Mouse (Mus musculus) naive thymus-derived CD4-positive, alpha-beta T cell, adult 2 months (primary cell): ENCODE results near the gene A630095N17Rik.
A peak's percentile ranks its signal among the peaks of the same experiment; 100 is the strongest.

Experiments
- DNase-seq: peaks from one replicate; pipeline ENCODE4 v3.0.0-alpha.2; 2011; ENCODE audit warnings: low read depth

The A630095N17Rik gene

DNA sequence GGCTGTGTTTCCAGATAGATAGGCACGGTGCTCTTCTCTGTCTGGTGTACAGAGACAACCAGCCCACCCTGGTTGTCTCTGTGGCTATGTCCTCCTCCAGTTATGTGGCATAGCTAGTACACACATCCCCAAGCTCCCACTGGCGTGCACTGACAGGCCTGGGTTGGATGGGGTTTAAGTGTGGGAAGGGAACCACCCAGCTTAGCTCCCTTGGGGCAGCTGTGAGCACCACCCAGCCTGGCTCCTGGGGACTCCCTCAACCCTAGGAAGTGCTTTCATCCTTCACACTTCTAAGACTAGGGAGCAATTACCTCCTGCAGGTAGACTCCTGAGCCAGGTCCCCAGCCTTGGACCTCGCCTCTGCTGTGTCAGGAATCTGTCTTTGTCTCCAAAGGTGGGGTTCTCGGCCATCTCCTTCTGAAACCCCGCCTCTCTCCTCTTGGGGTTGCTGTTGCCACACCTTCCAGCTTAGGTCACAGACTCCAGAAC is at the start of gene A630095N17Rik:
Gene A630095N17Rik (minus strand): TSS at position 439 of the 489 bp plus-strand sequence.
- DNase-seq = no peak

- DNase-seq = no peak
Measured at GRCm38 (mm10) chr1:75278228-75278627, 46.3 kb upstream of the A630095N17Rik start, which contains the start of gene Resp18. Gene Resp18 (minus strand): TSS chr1:75278415.

- peak; percentile 8 for DNase-seq
Measured at GRCm38 (mm10) chr1:75277195-75278188, 45.6 kb upstream of the A630095N17Rik start.

- no peak for DNase-seq
Measured at GRCm38 (mm10) chr1:75264091-75264880, 32.4 kb upstream of the A630095N17Rik start, which contains the start of gene Ptprn. Gene Ptprn (minus strand): TSS chr1:75264502.

DNA sequence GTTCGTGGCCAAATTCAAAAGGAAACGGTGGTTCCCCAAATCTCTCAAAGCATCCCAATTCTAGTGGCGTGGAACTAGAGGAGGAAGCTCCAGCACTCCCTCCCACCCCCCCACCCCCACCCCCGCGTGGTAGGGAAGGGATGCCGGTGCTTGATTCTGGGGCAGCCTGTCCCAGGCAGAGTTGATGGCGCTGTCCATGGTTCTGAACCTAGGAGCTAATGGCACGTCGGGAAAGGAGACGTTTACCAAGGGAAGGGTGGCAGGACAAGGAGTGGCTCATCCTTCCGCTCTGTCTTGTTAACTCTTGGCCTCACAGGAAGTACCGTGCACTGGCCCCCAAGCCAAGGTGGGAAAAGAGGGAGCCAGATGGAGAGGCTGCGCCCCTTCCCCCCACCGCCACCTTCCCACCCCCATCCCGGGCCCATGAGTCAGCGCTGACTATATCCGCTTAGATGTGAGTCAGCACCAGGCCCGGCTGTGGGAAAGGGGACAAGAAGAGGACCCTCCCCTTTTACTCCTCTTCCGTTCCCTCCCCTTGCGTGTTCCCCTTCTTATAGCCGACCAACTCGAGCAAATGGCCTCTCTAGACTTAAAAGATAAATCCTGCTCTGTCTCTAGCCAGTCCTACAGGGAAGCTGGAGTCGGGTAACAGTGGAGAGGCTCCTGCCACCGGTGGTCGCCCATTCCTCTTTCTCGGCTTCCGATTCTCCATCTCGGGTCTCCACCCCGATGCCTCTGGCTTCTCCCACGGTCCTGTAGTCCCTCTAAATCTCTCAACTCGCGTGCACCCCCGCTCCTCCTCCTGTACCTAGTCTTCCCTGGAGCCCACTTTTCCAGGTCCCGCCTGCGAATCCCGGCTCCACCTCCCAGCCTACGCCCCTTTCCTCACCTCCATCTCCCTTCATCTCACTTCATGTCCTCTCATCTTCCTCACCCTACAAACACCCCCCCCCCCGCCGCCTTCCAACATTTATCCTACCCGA is 31.4 kb upstream of the A630095N17Rik start:
- peak; percentile 61 for DNase-seq

- DNase-seq = no peak
Measured at GRCm38 (mm10) chr1:75261278-75261677, 29.4 kb upstream of the A630095N17Rik start.

- DNase-seq = peak; percentile 10
Measured at GRCm38 (mm10) chr1:75255516-75256046, 23.7 kb upstream of the A630095N17Rik start.

- DNase-seq = no peak
Measured at GRCm38 (mm10) chr1:75254625-75255013, 22.7 kb upstream of the A630095N17Rik start.

- DNase-seq = peak; percentile 92
Measured at GRCm38 (mm10) chr1:75253849-75254624, 22.1 kb upstream of the A630095N17Rik start.

- peak; percentile 30 for DNase-seq
Measured at GRCm38 (mm10) chr1:75253029-75253428, 21.1 kb upstream of the A630095N17Rik start.

DNA sequence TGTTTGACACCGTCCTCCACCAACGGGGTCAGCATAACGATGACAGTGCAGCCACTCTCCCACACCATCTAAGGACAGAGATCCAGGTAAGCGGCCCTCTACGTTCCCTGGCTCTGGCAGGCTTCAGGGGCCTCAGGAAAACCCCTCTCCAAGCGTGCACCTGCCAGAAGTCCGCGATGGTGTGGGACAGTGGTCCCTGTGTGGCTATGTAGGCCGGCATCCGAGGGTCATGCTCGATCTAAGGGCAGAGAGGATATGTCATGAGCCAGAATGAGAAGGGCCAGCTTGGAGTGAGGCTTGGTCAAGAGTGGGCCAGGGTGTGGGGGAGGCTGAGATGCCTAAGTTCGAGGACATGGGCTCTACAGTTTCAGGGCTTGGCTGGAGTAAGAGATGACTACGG is 20.4 kb upstream of the A630095N17Rik start:
- peak; percentile 17 for DNase-seq

DNA sequence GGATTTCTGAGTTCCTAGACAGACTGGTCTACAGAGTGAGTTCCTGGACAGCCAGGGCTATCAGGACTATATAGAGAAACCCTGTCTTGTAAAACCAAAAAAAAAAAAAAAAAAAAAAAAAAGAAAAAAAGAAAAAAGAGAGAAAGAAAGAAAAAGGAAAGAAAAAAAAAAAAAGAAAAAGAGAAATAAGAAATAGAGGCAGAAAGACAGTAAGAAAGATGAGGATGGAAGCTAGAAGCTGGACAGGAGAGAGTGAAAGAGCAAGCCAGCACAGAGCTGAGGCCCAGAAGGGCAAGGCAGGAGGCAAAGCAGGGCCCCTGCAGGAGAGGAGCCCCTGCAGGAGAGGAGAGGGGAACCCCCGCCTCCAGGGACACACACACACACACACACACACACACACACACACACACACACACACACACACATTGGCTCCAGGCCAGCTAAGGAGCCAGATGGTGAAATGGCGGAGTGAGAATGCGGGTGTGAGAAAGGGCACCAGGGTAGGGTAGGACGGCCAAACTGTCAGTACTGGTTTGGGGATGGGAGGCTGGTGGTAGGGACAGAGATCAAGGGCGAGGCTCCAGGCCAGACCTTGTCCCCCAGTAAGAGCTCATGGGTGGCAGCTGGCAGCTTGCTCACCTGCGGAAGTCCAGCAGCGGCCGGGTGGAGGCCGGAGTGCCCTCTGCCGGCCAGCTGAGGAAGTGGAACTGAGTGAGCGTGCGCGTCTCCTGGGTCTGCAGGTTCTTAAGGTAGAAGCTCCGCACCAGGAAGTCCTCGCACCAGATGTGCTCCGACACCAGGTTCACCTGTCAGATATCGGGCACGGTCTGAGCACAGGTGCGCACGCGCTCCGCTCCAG is 19.4 kb upstream of the A630095N17Rik start:
- DNase-seq = peak; percentile 94

DNA sequence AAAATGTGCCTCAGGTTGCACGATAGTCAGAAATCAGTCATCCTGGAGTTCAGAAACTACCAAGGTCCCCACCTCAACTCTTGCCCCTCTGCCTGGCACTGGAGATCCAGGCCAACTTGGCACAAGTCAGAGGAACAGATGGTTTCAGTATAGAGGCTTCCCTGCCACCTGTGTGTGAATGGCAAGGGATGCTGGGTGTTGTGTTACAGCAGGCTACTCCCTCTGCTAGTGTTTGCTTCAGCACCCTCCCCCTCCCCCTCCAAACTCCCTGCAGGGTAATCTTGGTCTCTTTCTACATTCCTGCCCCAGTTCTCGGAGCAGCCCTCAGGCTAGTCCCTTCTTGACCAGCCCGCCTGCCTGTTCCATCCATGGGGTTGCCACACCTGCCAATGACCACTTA is 18.6 kb upstream of the A630095N17Rik start:
- no peak for DNase-seq

DNA sequence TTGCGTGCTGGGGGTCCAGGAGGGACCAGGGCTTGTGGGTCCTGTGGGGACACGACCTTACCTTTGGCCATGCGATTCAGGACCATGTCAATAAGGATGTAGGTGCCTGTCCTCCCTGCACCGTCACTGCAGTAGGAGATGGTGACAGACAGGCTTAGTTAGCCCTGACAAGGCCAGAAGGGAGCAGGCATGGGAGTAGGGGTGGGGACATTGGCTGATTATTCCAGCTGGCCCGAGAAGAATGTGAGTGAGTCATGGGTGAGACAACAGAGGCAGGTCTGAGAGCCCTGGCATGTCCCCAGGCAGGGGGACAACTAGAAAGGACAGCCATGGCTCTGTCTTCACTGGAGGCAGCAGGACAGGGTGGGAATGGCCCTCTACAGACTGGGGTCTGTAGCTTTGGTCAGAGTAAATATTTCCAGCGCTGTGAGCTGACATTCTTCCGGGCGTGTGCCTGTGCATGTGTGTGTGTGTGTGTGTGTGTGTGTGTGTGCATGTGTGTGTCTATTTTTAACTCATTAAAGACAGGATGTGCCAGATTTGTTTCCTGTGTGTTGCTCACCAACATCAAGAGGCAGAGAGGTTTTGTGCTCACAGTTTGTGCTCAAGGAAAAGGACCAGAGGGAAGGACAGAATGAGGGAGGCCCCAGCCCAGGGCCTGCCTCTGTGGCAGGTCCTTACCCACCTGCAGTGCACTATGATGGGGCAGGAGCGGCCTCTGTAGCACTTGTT is 16.3 kb upstream of the A630095N17Rik start:
- DNase-seq = peak; percentile 75

DNA sequence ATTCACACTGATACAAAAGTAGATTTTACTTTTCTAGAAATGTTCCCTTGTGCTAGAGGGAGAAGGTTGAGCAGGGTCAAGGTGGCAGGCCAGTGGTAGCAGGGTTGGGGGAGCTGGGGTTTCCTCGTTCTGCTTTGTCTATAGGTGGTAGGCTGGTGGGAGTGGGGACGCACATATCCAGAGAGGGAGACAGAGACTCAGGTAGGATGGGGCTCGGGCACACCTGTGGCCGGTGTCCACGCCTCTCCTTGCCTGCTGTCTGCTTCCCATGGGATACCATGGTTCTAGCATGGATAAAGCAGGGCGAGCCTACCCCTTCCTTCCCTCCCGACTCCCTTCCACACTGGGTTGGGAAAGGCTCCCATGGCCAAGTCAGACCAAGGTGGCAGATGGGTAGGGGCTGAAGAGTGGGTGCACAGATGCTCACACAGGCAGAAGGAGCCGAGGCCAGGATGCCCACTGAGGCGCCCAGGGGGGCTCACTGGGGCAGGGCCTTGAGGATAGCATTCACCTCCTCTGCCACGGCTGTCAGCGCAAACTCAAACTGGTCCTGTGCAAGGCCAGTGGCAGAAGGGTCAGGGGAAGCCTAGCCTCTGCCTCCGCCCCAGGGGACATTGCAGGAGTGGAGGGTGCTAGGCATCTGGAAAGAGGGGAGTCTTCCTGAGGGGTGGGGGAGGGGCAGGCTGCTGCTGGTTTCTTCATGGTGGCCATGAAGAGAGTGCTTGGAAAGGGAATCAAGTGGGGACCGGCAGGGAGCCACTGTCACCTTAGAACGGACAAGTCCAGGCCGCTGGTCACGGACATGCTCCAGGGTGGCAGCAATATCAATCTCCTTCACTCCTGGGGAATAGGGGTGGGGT is 15.4 kb upstream of the A630095N17Rik start:
- DNase-seq = peak; percentile 7

DNA sequence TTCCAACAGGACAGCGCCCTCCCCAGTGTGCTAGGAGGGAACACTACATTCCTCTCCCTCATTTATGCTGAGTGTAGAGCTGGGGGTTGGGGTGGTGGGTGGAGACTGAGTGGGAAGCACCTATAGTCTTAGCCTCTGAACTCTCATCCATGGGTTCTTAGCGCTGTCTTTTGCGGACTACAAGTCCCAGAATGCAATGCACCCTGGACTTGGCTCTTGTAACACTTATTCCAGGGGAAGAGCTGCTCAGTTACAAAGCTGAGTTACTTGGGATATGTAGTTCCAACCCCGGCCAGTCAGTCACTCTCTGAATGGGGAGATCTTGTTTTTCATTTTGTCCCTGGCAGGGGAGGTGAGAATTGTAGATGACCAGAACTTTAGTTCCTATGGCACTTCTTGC is 12.9 kb upstream of the A630095N17Rik start:
- DNase-seq = peak; percentile 58

- no peak for DNase-seq
Measured at GRCm38 (mm10) chr1:75244175-75244826, 12.4 kb upstream of the A630095N17Rik start.
